Mouse (Mus musculus): ENCODE measurements around the gene Odf3b. TPM values are rescaled to one million over a fixed set of nuclear protein-coding genes. Genes with fewer than 3 reads are reported as not detected.

Odf3b gene
- polyA plus RNA-seq, 1 experiment from 2014 or later: 3.2 TPM

DNA sequence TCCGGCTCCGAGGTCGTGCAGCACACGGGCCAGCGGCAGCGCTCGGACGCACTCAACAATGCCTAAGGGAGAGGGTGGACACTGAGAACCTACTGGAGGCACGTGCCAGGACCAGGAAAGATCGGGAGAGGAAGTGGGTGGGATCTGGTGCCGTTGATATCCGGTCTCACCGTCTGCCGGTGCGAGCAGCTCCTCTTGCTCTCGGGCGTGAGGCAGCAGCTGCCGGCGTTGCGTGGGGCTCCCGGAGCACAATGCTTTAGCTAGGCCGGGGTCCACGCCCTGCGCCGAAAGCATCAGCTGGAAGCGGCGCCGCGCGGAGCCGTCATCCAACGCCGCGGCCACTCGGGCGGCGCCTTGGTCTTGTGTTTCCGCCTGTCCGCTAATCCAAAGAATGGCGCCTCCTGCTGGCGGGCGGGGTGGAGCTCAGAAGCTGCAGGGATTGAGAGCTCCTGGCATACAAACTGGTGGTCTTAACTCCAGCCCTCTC lies 5.3 kb downstream of the Odf3b start, which contains the start of gene Sco2:
Gene Sco2 (minus strand): TSS at position 85 of the 487 bp plus-strand sequence.
- Histone ChIP-seq H3K4me3 (ENCODE audit: low read depth, low read length) (peak within 1 kb of the TSS; percentile 68), H3K27me3 (replicated peaks; ENCODE audit: control insufficient read depth, insufficient read depth, low read length) (peaks cover 29% of the 10 kb centered on the region), H3K9me3 (ENCODE audit: control insufficient read depth) (no peaks in the 10 kb centered on the region), H3K9ac (ENCODE audit: low read depth, low read length) (peak within 1 kb of the TSS; percentile 72), H3K4me2 (replicated peaks; ENCODE audit: low read depth) (peak within 1 kb of the TSS; percentile 89), H3K27ac (ENCODE audit: low read depth, low read length) (peak within 1 kb of the TSS; percentile 93), H3K36me3 (ENCODE audit: control insufficient read depth, insufficient read depth) (peaks cover 35% of the 10 kb centered on the region), H3K4me1 (replicated peaks; ENCODE audit: control insufficient read depth, insufficient read depth, low read length) (peaks cover 7% of the 10 kb centered on the region)
- ATAC-seq: peak; percentile 78
- peak; percentile 92 for TF ChIP-seq CTCF (IDR thresholded peaks at IDR 0.05; ENCODE audit: low read depth)
- under 1% methylated on average over 42 of the region's 42 CpGs for WGBS

DNA sequence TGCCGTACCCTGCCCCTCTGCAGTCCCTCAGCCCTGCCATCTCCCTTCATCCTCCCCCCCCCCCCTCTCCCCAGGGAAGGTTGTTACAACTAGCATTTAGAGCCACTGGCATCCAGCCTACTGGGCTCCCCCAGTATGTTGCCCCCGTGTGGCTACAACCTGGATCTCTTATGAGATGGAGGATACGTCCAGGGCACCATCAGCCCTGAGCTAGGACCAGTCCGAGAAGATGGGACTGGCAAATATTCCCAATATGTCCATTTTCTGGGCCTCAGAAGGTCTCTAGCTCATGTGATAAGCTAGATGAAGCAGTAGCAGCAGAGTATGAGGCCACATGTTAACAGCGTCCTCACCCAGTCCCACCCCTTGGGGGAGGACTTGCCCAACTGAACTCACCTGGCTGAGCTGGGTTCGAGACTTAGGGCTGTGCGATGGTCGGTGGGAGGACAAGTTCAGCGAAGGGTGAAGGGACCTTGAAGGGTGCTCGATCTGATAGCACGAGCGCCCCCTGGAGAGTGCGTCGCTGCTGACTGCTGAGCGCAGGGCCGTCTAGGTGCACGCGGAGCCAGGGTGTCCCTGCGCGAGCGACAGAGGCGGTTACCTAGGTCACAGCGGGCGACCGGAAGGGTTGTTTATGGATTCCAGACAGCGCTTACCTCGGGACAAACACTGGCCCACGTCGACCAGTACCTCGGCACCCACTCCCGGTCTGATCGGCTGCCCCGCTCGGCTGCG lies 5.9 kb downstream of the Odf3b start:
- peak; percentile 83 for ATAC-seq
- peak overlapping the region; percentile 68 for H3K4me3 ChIP-seq (ENCODE audit: low read depth, low read length)
- peak; percentile 77 for TF ChIP-seq CTCF (IDR thresholded peaks at IDR 0.05; ENCODE audit: low read depth)
- peaks cover 3% of the 10 kb centered on the region; the same call in 1 of the 2 replicates for H3K4me1 ChIP-seq (replicated peaks; ENCODE audit: control insufficient read depth, insufficient read depth, low read length)
- peaks cover 41% of the 10 kb centered on the region for H3K36me3 ChIP-seq (ENCODE audit: control insufficient read depth, insufficient read depth)
- WGBS: 1% methylated on average over 35 of the region's 35 CpGs
- no peaks in the 10 kb centered on the region for H3K9me3 ChIP-seq (ENCODE audit: control insufficient read depth)
- H3K27ac ChIP-seq (ENCODE audit: low read depth, low read length): peak overlapping the region; percentile 93
- H3K4me2 ChIP-seq (replicated peaks; ENCODE audit: low read depth): peak overlapping the region; percentile 89
- peaks cover 22% of the 10 kb centered on the region for H3K27me3 ChIP-seq (replicated peaks; ENCODE audit: control insufficient read depth, insufficient read depth, low read length)
- H3K9ac ChIP-seq (ENCODE audit: low read depth, low read length): peak overlapping the region; percentile 72

DNA sequence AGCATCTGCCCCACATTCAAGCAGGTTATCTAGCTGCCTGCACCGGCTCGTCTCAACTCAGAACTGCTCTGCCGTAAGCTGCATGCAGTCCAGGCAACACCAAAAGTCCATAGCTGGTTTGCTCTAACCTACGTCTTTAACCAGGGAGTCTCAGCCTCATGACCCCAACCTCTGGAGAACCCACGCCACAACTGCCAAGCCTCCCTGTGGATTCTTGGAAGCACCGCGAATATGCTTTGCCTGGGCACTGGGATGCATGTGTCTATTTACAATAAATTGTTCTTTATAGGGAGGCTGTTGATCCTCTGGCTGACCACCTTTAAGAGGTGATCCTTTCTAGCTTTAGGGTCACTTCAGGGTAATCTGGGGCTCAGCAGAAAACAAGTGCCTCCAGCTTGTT lies 6.5 kb downstream of the Odf3b start:
- Histone ChIP-seq H3K4me3 (ENCODE audit: low read depth, low read length) (peak overlapping the region; percentile 68; the same call in 1 of the 2 replicates), H3K27me3 (replicated peaks; ENCODE audit: control insufficient read depth, insufficient read depth, low read length) (peaks cover 16% of the 10 kb centered on the region), H3K4me2 (replicated peaks; ENCODE audit: low read depth) (peak overlapping the region; percentile 89), H3K9me3 (ENCODE audit: control insufficient read depth) (no peaks in the 10 kb centered on the region), H3K9ac (ENCODE audit: low read depth, low read length) (no peak overlapping the region), H3K36me3 (ENCODE audit: control insufficient read depth, insufficient read depth) (peaks cover 48% of the 10 kb centered on the region), H3K4me1 (replicated peaks; ENCODE audit: control insufficient read depth, insufficient read depth, low read length) (peaks cover 3% of the 10 kb centered on the region; the same call in 1 of the 2 replicates), H3K27ac (ENCODE audit: low read depth, low read length) (peak overlapping the region; percentile 93; the same call in 1 of the 2 replicates)
- no peak for ATAC-seq
- 76% methylated on average over 7 of the region's 7 CpGs for WGBS
- TF ChIP-seq CTCF (IDR thresholded peaks at IDR 0.05; ENCODE audit: low read depth): no peak

DNA sequence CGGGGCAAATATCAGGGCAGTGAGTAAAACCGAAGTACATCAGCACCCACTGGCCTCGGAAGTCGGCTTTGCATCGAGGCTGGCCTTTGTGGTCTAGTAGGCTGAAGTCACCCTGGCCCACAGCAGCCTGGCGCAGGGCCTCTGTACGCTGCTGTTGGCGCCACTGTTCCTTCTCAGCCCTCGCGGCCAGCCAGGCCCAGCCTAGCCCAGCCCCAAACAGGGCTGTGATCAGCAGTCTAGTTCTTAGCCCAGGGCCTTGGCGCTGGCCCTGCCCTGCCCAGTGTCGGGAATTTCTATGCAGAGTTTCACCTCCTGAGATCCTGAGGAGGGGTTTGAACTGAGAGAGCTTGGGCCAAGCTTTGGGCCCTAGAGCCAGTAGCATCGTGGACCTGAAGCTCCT lies 7.0 kb downstream of the Odf3b start:
- TF ChIP-seq CTCF (IDR thresholded peaks at IDR 0.05; ENCODE audit: low read depth): no peak
- peaks cover 3% of the 10 kb centered on the region; the same call in 1 of the 2 replicates for H3K4me1 ChIP-seq (replicated peaks; ENCODE audit: control insufficient read depth, insufficient read depth, low read length)
- ATAC-seq: no peak
- no peak overlapping the region for H3K4me2 ChIP-seq (replicated peaks; ENCODE audit: low read depth)
- 80% methylated on average over 13 of the region's 13 CpGs for WGBS
- peaks cover 11% of the 10 kb centered on the region; the same call in 1 of the 2 replicates for H3K27me3 ChIP-seq (replicated peaks; ENCODE audit: control insufficient read depth, insufficient read depth, low read length)
- no peak overlapping the region for H3K4me3 ChIP-seq (ENCODE audit: low read depth, low read length)
- H3K9ac ChIP-seq (ENCODE audit: low read depth, low read length): no peak overlapping the region
- no peak overlapping the region for H3K27ac ChIP-seq (ENCODE audit: low read depth, low read length)
- H3K9me3 ChIP-seq (ENCODE audit: control insufficient read depth): no peaks in the 10 kb centered on the region
- H3K36me3 ChIP-seq (ENCODE audit: control insufficient read depth, insufficient read depth): peaks cover 52% of the 10 kb centered on the region

DNA sequence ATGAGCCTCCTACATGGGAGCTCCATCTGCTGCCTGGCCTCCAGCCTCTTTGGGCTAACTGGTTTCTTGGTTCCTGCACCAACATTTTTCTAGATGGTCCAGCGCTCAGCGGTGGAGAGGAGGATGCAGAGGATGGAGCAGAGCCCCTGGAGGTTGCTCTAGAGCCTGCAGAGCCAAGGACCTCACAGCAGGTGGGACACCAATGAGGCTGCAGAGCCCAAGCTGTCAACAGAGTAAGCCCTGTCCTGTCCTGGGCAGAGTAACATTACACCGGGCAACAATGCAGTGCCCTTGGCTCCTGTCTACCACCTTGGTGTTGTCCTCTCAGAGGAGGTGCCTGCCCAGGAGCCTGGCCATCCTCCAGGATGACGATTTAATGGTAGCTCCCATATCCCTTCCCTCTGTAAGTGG lies 13.9 kb downstream of the Odf3b start:
- no peak overlapping the region for H3K9ac ChIP-seq (ENCODE audit: low read depth, low read length)
- TF ChIP-seq CTCF (IDR thresholded peaks at IDR 0.05; ENCODE audit: low read depth): no peak
- no peak for ATAC-seq
- H3K36me3 ChIP-seq (ENCODE audit: control insufficient read depth, insufficient read depth): peaks cover 98% of the 10 kb centered on the region
- 96% methylated on average over 4 of the region's 4 CpGs for WGBS
- H3K4me2 ChIP-seq (replicated peaks; ENCODE audit: low read depth): no peak overlapping the region
- no peaks in the 10 kb centered on the region for H3K27me3 ChIP-seq (replicated peaks; ENCODE audit: control insufficient read depth, insufficient read depth, low read length)
- H3K9me3 ChIP-seq (ENCODE audit: control insufficient read depth): no peaks in the 10 kb centered on the region
- H3K27ac ChIP-seq (ENCODE audit: low read depth, low read length): no peak overlapping the region
- no peak overlapping the region for H3K4me3 ChIP-seq (ENCODE audit: low read depth, low read length)
- H3K4me1 ChIP-seq (replicated peaks; ENCODE audit: control insufficient read depth, insufficient read depth, low read length): no peaks in the 10 kb centered on the region

DNA sequence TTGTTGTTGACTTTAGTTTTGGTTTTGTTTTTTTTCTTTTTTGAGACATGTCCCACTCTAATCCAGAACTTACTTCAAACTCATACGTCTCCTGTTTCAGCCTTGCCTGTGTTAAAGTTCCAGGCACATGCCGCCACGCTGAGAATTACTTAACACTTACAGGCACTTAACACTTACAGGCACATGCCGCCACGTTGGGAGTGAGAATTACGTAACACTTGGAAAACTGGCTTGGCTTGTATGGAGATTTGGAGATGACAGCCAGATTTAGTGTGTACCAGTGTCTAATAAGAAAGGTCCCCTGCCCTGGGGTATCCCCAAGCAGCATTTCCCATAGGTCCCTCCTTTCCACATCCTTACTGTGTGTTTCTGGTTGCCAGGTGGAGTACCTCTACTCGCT lies 16.0 kb downstream of the Odf3b start:
- WGBS: 78% methylated on average over 7 of the region's 7 CpGs
- Histone ChIP-seq H3K9ac (ENCODE audit: low read depth, low read length) (no peak overlapping the region), H3K27me3 (replicated peaks; ENCODE audit: control insufficient read depth, insufficient read depth, low read length) (no peaks in the 10 kb centered on the region), H3K4me2 (replicated peaks; ENCODE audit: low read depth) (no peak overlapping the region), H3K9me3 (ENCODE audit: control insufficient read depth) (no peaks in the 10 kb centered on the region), H3K27ac (ENCODE audit: low read depth, low read length) (no peak overlapping the region), H3K36me3 (ENCODE audit: control insufficient read depth, insufficient read depth) (peaks cover 80% of the 10 kb centered on the region), H3K4me3 (ENCODE audit: low read depth, low read length) (no peak overlapping the region), H3K4me1 (replicated peaks; ENCODE audit: control insufficient read depth, insufficient read depth, low read length) (no peaks in the 10 kb centered on the region)
- no peak for TF ChIP-seq CTCF (IDR thresholded peaks at IDR 0.05; ENCODE audit: low read depth)
- ATAC-seq: no peak

Data from intestine, postnatal 0 days (tissue).